Mouse (Mus musculus) small intestine, adult 2 months (tissue): Measurements from ENCODE around the gene Slc2a13.

Experiments
- CTCF ChIP-seq: fragments of 200-500 bp; IDR thresholded peaks from 2 replicates; pipeline ENCODE4 v1.5.1; 2012; ENCODE audit warnings: low read depth, mild to moderate bottlenecking, control low read depth, inconsistent platforms, low read length, moderate library complexity, mixed read lengths; ENCODE audit not compliant: insufficient replicate concordance, insufficient read length; ENCODE audit errors: extremely low read depth
- POLR2A ChIP-seq: fragments of 200-500 bp; IDR thresholded peaks from 2 replicates; pipeline ENCODE4 v1.6.1; 2012; ENCODE audit warnings: low read depth, mild to moderate bottlenecking, control low read depth, inconsistent platforms, low read length, moderate library complexity

DNA sequence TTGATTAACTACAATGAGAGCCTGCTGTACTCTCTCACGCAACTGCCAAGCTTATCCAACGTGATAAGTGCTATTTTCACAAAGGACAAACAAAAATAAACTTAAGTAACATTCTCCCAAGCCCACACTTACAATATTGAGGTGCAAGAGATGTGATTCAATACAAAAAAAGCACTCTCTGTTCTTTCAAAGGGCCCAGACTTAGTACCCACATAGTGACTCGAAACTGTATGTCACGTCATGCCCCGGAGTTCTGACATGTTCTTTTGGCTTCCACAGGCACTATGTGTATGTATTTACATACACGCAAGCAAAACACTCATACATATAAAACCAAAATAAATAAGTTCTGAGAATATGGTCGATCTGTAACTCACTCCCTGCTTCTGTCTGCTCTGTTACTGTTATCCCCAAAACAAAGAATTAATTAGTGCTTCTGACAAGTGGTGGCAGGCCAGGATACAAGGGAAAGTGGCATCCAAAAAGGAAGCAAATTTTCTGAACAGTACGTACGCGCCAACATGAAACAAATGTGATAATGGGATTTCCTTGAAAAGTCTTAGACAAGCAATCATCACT lies 109.1 kb downstream of the Slc2a13 start:
- TF ChIP-seq CTCF (no peak), POLR2A (no peak)
